Mouse (Mus musculus) myocyte (in vitro differentiated cells): ENCODE measurements around the gene Ugt1a10.

Experiments used
- CEBPB ChIP-seq: IDR thresholded peaks from 2 replicates; pipeline ENCODE4 v1.6.1; 2011; ENCODE audit warnings: mild to moderate bottlenecking, moderate library complexity; ENCODE audit not compliant: poor library complexity, insufficient read depth, severe bottlenecking
- E2F4 ChIP-seq: IDR thresholded peaks from one replicate; pipeline ENCODE4 v1.6.1; 2011; ENCODE audit warnings: mild to moderate bottlenecking, control low read depth, moderate library complexity; ENCODE audit not compliant: insufficient read depth
- MYOD1 ChIP-seq, 3 experiments: IDR thresholded peaks; one replicate each; pipeline ENCODE4 v1.6.1; 2011; ENCODE audit warnings: control low read depth in 2 of 3, low read depth in 2 of 3, mild to moderate bottlenecking in 2 of 3, moderate library complexity in 1 of 3; ENCODE audit not compliant: insufficient read length in 2 of 3, control insufficient read depth in 1 of 3
- MYOG ChIP-seq, 3 experiments: IDR thresholded peaks; one replicate each; pipeline ENCODE4 v1.6.1; 2011; ENCODE audit warnings: control low read depth in 2 of 3, low read depth in 2 of 3, mild to moderate bottlenecking in 2 of 3; ENCODE audit not compliant: insufficient read length in 2 of 3, control insufficient read depth in 1 of 3, insufficient read depth in 1 of 3
- POLR2A ChIP-seq: IDR thresholded peaks from one replicate; pipeline ENCODE4 v1.6.1; 2011; ENCODE audit warnings: low read depth, mild to moderate bottlenecking, control low read depth, moderate library complexity; ENCODE audit not compliant: insufficient read length
- REST ChIP-seq: IDR thresholded peaks from one replicate; pipeline ENCODE4 v1.6.1; 2011; ENCODE audit warnings: mild to moderate bottlenecking, control low read depth, moderate library complexity; ENCODE audit not compliant: insufficient read depth, insufficient read length

GRCm38 (mm10) chr1:88105656-88106055, 50.5 kb downstream of the Ugt1a10 start:
- TF ChIP-seq CEBPB (no peak), MYOG (IDR thresholded peaks at IDR 0.05; ENCODE audit: control insufficient read depth in 1 of 3, insufficient read depth in 1 of 3, insufficient read length in 2 of 3, low read depth in 2 of 3) (no peak), E2F4 (no peak), REST (no peak), MYOD1 (IDR thresholded peaks at IDR 0.05; ENCODE audit: control insufficient read depth in 1 of 3, insufficient read length in 2 of 3, low read depth in 2 of 3) (no peak), POLR2A (no peak)
